Mouse (Mus musculus) stomach, embryonic 14.5 days (tissue): ENCODE data around the gene Tcf3. TPM values are rescaled to one million over a fixed set of nuclear protein-coding genes. Genes with fewer than 3 reads are reported as not detected.

Experiments used
- ATAC-seq: fragments of 200-750 bp; cut with Nextera tagmentation; 2 replicates; pipeline ENCODE4 v1.8.0; 2017; ENCODE audit warnings: low read depth, moderate TSS enrichment; ENCODE audit not compliant: insufficient number of reproducible peaks, insufficient read depth, low FRiP score
- H3K27ac ChIP-seq: fragments of 300-500 bp; sonication (generic); 2 replicates; pipeline ENCODE4 v1.5.1; 2014; ENCODE audit warnings: mild to moderate bottlenecking, low read length, moderate library complexity, mixed read lengths
- H3K27me3 ChIP-seq: fragments of 300-500 bp; sonication (generic); 2 replicates; pipeline ENCODE4 v1.6.1; 2014; ENCODE audit warnings: low read length, control low read depth, mixed read lengths; ENCODE audit not compliant: control insufficient read depth, insufficient read depth
- H3K36me3 ChIP-seq: fragments of 300-500 bp; sonication (generic); 2 replicates; pipeline ENCODE4 v1.6.1; 2014; ENCODE audit warnings: mild to moderate bottlenecking, control low read depth, low read length, moderate library complexity, mixed read lengths; ENCODE audit not compliant: control insufficient read depth, insufficient read depth
- H3K4me1 ChIP-seq: fragments of 300-500 bp; sonication (generic); 2 replicates; pipeline ENCODE4 v1.6.1; 2014; ENCODE audit warnings: low read length, control low read depth, mixed read lengths; ENCODE audit not compliant: control insufficient read depth, insufficient read depth
- H3K4me2 ChIP-seq: fragments of 300-500 bp; sonication (generic); replicated peaks from 2 replicates; pipeline ENCODE4 v1.6.1; 2014; ENCODE audit warnings: low read depth, low read length, control low read depth
- H3K4me3 ChIP-seq: fragments of 300-500 bp; sonication (generic); 2 replicates; pipeline ENCODE4 v1.5.1; 2014; ENCODE audit warnings: low read depth, low read length, control low read depth
- H3K9ac ChIP-seq: fragments of 300-500 bp; sonication (generic); replicated peaks from 2 replicates; pipeline ENCODE4 v1.6.1; 2014; ENCODE audit warnings: low read depth, mild to moderate bottlenecking, control low read depth, low read length, moderate library complexity, mixed read lengths
- H3K9me3 ChIP-seq: fragments of 300-500 bp; sonication (generic); 2 replicates; pipeline ENCODE4 v1.6.1; 2016; ENCODE audit warnings: low read depth, low read length, control low read depth; ENCODE audit not compliant: control insufficient read depth
- WGBS: fragments of 180-500 bp; shearing (Covaris S2); extraction: QIAGEN DNeasy Blood & Tissue Kit; methylation state at CpG from one replicate; pipeline ENCODE4 v1.1.7; 2014; 5-methylcytosine and 5-hydroxymethylcytosine counted together
- polyA plus RNA-seq: library from polyadenylated mRNA; unstranded; fragments of >200 nt; fragmentation: Nextera tagmentation; extraction: Ambion mirVana; gene quantifications from 2 replicates; pipeline ENCODE4 v1.2.1, GENCODE M21; 2014

Tcf3 gene
- polyA plus RNA-seq, 1 experiment from 2014 or later: 107 TPM

DNA sequence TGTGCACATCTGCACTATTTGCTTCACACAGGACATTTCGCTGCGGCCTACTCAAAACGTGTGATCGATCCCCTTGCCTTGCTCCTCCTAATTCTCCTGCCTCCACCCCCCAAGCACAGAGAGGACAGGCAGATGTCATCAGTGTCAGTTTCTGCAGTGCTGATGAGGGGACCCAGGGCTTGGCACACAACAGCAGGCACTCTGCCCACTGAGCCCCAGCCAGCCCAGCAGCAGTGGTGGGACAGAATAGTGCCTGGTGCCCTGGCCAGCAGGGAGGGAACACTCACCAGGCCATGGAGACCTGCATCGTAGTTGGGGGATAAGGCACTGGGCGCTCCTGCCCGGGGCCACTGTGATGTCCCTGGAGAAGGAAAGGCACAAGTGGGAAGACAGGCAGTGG lies 17.9 kb downstream of the Tcf3 start:
- Histone ChIP-seq H3K27me3 (no peaks in the 10 kb centered on the region), H3K4me2 (no peak overlapping the region)
- no peak for ATAC-seq

DNA sequence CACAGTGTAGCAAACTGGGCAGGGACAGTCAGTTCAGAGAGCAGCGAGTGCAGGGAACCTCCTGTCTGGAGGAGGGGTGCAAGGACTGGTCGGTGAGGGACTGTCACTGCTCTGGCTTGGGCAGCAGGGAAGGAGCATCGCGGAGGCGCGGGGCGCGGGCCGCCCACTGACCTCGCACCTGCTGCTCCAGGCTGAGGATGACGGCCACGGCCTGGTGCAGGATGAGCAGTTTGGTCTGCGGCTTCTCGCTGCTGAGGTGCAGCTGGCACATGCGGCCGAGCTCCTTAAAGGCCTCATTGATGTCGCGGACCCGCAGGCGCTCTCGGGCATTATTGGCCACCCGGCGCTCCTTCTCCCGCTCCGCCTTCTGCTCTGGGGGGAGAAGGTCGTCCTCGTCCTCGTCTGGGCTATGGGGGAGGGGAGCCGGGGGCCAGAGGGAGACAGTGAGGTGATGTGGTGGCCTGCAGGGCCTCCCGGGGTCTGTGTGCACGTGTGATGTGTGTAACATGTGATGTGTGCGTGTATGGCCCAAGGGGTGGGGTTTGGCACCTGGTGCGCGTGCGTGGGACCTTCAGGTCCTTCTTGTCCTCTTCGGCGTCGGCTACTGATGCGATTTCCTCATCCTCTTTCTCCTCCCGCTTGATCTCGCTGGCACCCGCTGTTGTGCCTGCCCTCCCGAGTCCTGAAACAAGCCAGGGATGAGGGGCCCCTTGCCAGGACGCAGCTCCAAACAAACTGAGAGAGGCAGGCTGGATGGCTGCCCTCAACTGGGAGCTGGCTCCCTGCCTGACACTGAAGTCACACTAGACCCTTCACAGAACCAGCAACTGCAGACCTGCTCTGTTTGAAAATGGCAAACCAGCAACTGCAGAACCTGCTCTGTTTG lies 20.5 kb downstream of the Tcf3 start:
- H3K9me3 ChIP-seq: no peaks in the 10 kb centered on the region
- peaks cover 83% of the 10 kb centered on the region for H3K36me3 ChIP-seq
- H3K4me2 ChIP-seq: no peak overlapping the region
- H3K27me3 ChIP-seq: no peaks in the 10 kb centered on the region
- H3K27ac ChIP-seq: no peak overlapping the region
- no peak for ATAC-seq
- H3K9ac ChIP-seq: no peak overlapping the region
- H3K4me1 ChIP-seq: no peaks in the 10 kb centered on the region
- no peak overlapping the region for H3K4me3 ChIP-seq
- 85% methylated on average over 44 of the region's 44 CpGs for WGBS

More for the DNA sequence above, 17.9 kb downstream of the Tcf3 start:
- Histone ChIP-seq H3K4me1 (0 out of 2 replicates have a peak, but pooled peaks cover 6% of the 10 kb centered on the region), H3K4me3 (no peak overlapping the region), H3K9ac (no peak overlapping the region), H3K36me3 (peaks cover 99% of the 10 kb centered on the region), H3K27ac (no peak overlapping the region), H3K9me3 (no peaks in the 10 kb centered on the region)
- WGBS: 87% methylated on average over 7 of the region's 7 CpGs

DNA sequence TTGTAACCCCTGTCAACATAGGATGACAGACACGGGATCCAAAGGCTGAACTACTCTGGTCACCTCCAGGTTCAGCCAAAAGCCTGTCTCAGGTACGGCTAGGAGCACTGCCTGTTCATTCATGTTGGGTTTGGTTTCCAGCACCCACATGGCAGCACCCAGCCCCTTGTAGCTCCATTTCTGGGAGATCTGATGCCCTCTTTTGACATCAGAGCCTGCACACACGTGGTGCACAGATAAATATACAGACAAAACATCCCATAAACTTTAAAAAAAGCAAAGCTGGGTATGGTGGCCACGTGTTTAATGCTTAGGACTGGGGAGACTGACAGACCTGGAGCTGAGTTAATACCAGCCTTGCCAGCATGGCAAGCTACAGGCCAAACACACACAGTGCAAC lies 25.5 kb downstream of the Tcf3 start:
- H3K36me3 ChIP-seq: peaks cover 45% of the 10 kb centered on the region
- H3K9ac ChIP-seq: no peak overlapping the region
- no peak for ATAC-seq
- no peaks in the 10 kb centered on the region for H3K27me3 ChIP-seq
- peaks cover 17% of the 10 kb centered on the region for H3K4me1 ChIP-seq
- H3K27ac ChIP-seq: no peak overlapping the region
- no peak overlapping the region for H3K4me3 ChIP-seq
- H3K9me3 ChIP-seq: no peaks in the 10 kb centered on the region
- no peak overlapping the region for H3K4me2 ChIP-seq
- WGBS: 38% methylated on average over 4 of the region's 4 CpGs

DNA sequence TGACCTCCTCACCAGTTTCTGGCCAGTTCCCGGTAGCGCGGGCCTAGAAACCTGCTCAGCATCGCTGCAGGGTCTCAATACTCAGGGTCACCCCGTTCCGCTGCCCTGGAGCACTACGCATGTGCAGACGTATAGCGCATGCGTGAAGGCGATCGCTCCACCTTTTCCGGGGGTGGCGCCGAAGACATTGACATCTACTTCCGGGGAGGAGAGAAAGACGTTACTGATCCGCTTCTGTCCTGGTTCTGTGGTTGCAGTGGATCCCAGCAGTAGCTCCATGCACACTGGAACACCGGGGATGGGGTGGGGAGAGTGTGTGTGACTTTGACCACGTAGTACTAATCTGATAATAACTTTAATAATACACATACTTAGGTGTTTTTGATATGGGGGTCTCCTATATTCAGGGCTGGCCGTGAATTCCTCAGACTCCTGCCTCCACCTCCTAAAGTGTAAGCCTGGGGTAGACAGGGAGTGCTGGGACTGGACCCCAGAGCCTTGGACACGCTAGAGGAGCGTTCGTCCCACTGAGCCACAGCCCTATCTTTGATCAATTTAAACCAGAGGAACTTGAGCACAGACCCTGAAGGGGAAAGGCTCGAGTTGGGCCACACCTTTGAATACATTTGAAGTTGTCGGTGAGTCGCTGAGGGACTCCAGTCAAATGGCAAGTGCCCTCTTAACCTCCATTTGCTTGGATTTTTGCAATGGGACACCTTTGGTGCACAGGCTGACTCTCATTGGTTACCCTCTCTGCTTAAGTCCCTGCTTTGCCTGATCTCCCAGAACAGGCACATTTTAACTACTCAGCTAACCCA lies 26.6 kb downstream of the Tcf3 start, which contains the start of gene Uqcr11:
TSS of gene Uqcr11 (minus strand) at position 147 of the 818 bp plus-strand sequence.
- Histone ChIP-seq H3K27ac (peak within 1 kb of the TSS; percentile 90), H3K4me1 (peaks cover 17% of the 10 kb centered on the region), H3K9ac (peak within 1 kb of the TSS; percentile 84), H3K9me3 (no peaks in the 10 kb centered on the region), H3K4me3 (peak within 1 kb of the TSS; percentile 93), H3K4me2 (peak within 1 kb of the TSS; percentile 92), H3K27me3 (no peaks in the 10 kb centered on the region), H3K36me3 (peaks cover 44% of the 10 kb centered on the region)
- 1% methylated on average over 27 of the region's 27 CpGs for WGBS
- peak; percentile 82 for ATAC-seq

DNA sequence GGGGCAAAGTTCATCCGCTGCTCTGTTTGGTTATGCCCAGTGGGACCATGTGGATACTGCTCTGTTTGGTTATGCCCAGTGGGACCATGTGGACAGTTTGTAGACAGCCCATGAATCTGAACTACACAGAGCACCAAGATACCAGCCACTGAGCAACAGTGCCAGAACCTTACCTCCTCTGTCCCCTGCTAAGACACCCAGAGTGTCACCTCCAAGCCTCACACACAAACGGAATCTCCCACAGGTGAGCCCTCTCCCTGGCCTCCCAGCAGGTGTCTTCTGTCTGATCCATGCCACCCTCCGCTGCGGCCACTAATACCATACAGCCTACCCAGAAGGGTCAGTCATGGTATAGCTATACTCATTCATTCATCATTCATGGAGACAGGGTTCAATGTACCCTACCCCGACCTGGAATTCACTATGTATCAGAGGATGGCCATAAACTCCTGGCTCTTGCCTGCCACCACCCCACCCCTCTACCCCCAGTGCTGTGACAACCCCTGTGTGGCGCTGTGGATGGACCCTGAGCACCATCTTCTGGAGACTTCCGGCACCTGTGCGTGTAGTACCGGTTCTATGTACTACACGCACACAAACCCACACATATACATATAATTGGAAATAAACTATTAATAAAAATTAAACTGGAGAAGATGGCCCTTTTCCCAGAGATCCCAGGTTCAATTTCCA lies 27.8 kb downstream of the Tcf3 start:
- H3K4me1 ChIP-seq: peaks cover 22% of the 10 kb centered on the region
- H3K9ac ChIP-seq: peak overlapping the region; percentile 84
- WGBS: 50% methylated on average over 10 of the region's 10 CpGs
- peak overlapping the region; percentile 92 for H3K4me2 ChIP-seq
- H3K36me3 ChIP-seq: peaks cover 40% of the 10 kb centered on the region
- no peak overlapping the region for H3K27ac ChIP-seq
- no peaks in the 10 kb centered on the region for H3K9me3 ChIP-seq
- no peak for ATAC-seq
- peak overlapping the region; percentile 93 for H3K4me3 ChIP-seq
- no peaks in the 10 kb centered on the region for H3K27me3 ChIP-seq

DNA sequence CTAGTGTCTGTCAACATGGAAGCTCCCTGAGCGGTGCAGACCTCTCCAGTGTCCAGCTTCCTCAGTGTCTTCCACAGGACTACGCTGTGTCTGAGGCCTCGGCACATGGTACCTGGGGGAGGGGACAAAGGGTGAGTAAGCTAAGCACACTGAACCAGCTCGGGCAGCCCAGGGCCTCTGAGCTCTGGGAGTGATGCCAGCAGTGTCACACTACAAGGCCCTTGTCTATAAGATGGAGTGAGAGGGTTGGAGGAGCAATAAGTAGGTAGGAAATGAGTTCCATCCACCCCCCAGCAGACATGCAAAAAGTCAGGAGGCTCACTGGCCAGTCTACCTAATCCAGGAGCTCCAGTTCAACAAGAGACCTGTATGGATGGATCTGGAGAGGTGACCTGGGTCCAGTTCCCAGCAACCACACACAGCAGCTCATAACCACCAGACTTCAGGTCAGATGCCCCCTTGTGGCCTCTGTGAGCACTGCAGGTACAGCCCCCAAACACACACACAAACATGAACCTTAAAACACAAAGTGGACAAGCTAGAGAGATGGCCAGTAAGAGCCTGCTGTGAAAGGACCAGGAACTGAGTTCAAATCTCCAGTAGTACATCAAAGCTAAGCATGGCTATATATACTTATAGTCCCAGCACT lies 30.3 kb downstream of the Tcf3 start:
- WGBS: 91% methylated on average over 4 of the region's 4 CpGs
- no peak for ATAC-seq

DNA sequence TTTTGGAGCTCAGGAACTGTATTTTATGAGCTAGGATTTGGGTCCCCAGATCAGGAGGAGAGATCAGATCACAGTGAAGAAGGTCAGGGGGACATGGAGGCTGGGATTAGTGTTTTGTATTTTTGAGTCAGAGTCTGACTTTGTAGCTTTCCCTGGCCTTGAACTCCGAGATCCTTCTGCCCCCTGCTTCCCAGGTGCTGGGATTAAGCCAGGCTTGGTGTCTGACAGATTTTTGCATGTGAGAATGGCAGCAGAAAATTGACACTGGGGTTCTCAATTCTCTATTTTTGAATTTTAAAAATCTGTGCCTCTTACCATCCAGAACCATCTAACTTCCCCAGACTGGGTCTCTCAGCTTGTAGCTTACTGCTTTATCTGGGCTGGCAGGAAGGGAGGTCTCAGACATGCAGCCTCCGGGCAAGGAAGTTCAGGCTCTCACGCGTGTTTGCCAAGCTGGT lies 32.7 kb downstream of the Tcf3 start:
- peak overlapping the region; percentile 85; the same call in 1 of the 2 replicates for H3K27ac ChIP-seq
- WGBS: 70% methylated on average over 4 of the region's 4 CpGs
- 0 out of 2 replicates have a peak overlapping the region, but pooled peaks have one; percentile 45 for H3K9ac ChIP-seq
- H3K4me1 ChIP-seq: peaks cover 32% of the 10 kb centered on the region
- no peak for ATAC-seq
- peaks cover 32% of the 10 kb centered on the region for H3K36me3 ChIP-seq
- H3K4me2 ChIP-seq: peak overlapping the region; percentile 59
- H3K27me3 ChIP-seq: no peaks in the 10 kb centered on the region
- H3K4me3 ChIP-seq: peak overlapping the region; percentile 71; the same call in 1 of the 2 replicates
- no peaks in the 10 kb centered on the region for H3K9me3 ChIP-seq

More for the DNA sequence above, 30.3 kb downstream of the Tcf3 start:
- Histone ChIP-seq H3K9me3 (no peaks in the 10 kb centered on the region), H3K4me2 (no peak overlapping the region), H3K27ac (no peak overlapping the region), H3K27me3 (no peaks in the 10 kb centered on the region), H3K4me3 (no peak overlapping the region), H3K9ac (no peak overlapping the region), H3K36me3 (peaks cover 30% of the 10 kb centered on the region), H3K4me1 (peaks cover 26% of the 10 kb centered on the region)
